Mouse (Mus musculus) liver, embryonic 14.5 days (tissue): ENCODE results near the gene Kremen2.

ENCODE experiments used
- CTCF ChIP-seq: IDR thresholded peaks from 2 replicates; pipeline ENCODE4 v1.5.1; 2016; ENCODE audit warnings: antibody characterized with exemption, low read depth, control low read depth
- EP300 ChIP-seq: IDR thresholded peaks from 2 replicates; pipeline ENCODE4 v1.6.1; 2016; ENCODE audit warnings: antibody characterized with exemption, low read depth

GRCm38 (mm10) chr17:23730441-23730840 is 15.2 kb downstream of the Kremen2 start:
- TF ChIP-seq EP300 (no peak), CTCF (no peak)
